Mouse (Mus musculus) lung, embryonic 14.5 days (tissue): ENCODE results near the gene Taldo1. TPM values are rescaled to one million over a fixed set of nuclear protein-coding genes. Genes with fewer than 3 reads are reported as not detected.

Experiments
- ATAC-seq: fragments of 200-750 bp; cut with Nextera tagmentation; 2 replicates; pipeline ENCODE4 v1.8.0; 2017; ENCODE audit warnings: mild to moderate bottlenecking, moderate TSS enrichment, moderate library complexity; ENCODE audit not compliant: insufficient read depth
- DNase-seq: peaks from one replicate; pipeline ENCODE4 v3.0.0-alpha.2; 2015
- H3K27ac ChIP-seq: fragments of 300-500 bp; sonication (generic); 2 replicates; pipeline ENCODE4 v1.5.1; 2014; ENCODE audit warnings: low read depth, mild to moderate bottlenecking, moderate library complexity
- H3K27me3 ChIP-seq: fragments of 300-500 bp; sonication (generic); 2 replicates; pipeline ENCODE4 v1.6.1; 2014; ENCODE audit warnings: low read length, control low read depth; ENCODE audit not compliant: insufficient read depth
- H3K36me3 ChIP-seq: fragments of 300-500 bp; sonication (generic); 2 replicates; pipeline ENCODE4 v1.6.1; 2014; ENCODE audit warnings: control low read depth; ENCODE audit not compliant: insufficient read depth
- H3K4me1 ChIP-seq: fragments of 300-500 bp; sonication (generic); 2 replicates; pipeline ENCODE4 v1.6.1; 2014; ENCODE audit warnings: antibody characterized with exemption, control low read depth; ENCODE audit not compliant: insufficient read depth
- H3K4me2 ChIP-seq: fragments of 300-500 bp; sonication (generic); 2 replicates; pipeline ENCODE4 v1.6.1; 2014; ENCODE audit warnings: mild to moderate bottlenecking
- H3K4me3 ChIP-seq: fragments of 300-500 bp; sonication (generic); 2 replicates; pipeline ENCODE4 v1.5.1; 2014; ENCODE audit warnings: low read depth, low read length
- H3K9ac ChIP-seq: fragments of 300-500 bp; sonication (generic); 2 replicates; pipeline ENCODE4 v1.6.1; 2014
- H3K9me3 ChIP-seq: fragments of 300-500 bp; sonication (generic); 2 replicates; pipeline ENCODE4 v1.6.1; 2016; ENCODE audit warnings: low read depth, low read length, control low read depth
- CTCF ChIP-seq: IDR thresholded peaks from 2 replicates; pipeline ENCODE4 v1.5.1; 2016; ENCODE audit warnings: antibody characterized with exemption, low read depth
- WGBS: fragments of 180-500 bp; shearing (Covaris S2); extraction: QIAGEN DNeasy Blood & Tissue Kit; methylation state at CpG from one replicate; pipeline ENCODE4 v1.1.7; 2014; 5-methylcytosine and 5-hydroxymethylcytosine counted together
- polyA plus RNA-seq: library from polyadenylated mRNA; unstranded; fragments of >200 nt; fragmentation: Nextera tagmentation; extraction: Ambion mirVana; gene quantifications from 2 replicates; pipeline ENCODE4 v1.2.1, GENCODE M21; 2014

Taldo1 gene
- polyA plus RNA-seq, 1 experiment from 2014 or later = 241 TPM

DNA sequence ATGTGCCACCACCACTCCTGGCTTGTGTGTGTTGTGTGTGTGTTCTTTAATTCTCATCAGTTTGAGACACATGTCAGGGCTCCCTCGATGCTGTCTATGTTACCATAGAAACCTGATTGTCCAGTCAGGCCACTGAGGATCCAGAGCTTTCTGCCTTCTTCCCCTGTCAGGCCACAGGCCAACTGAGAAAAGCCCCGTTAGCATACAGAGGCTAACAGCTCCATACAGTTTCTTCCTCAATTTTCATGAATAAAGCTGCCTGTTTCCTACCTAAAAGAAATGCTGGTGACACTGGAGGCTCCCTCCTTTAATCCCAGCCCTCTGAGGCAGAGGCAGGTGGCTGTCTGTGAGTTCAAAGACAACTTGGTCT, 44.5 kb downstream of the Taldo1 start:
- no peaks in the 10 kb centered on the region for H3K27me3 ChIP-seq
- 38% methylated on average over 2 of the region's 2 CpGs for WGBS
- TF ChIP-seq CTCF = no peak
- peaks cover 50% of the 10 kb centered on the region for H3K36me3 ChIP-seq
- no peaks in the 10 kb centered on the region for H3K9me3 ChIP-seq
- H3K9ac ChIP-seq = peak overlapping the region; percentile 76; the same call in 1 of the 2 replicates
- H3K4me2 ChIP-seq = peak overlapping the region; percentile 96
- ATAC-seq (no peak), DNase-seq (no peak)
- H3K4me3 ChIP-seq = peak overlapping the region; percentile 70
- H3K4me1 ChIP-seq = peaks cover 20% of the 10 kb centered on the region; the same call in 1 of the 2 replicates
- no peak overlapping the region for H3K27ac ChIP-seq

DNA sequence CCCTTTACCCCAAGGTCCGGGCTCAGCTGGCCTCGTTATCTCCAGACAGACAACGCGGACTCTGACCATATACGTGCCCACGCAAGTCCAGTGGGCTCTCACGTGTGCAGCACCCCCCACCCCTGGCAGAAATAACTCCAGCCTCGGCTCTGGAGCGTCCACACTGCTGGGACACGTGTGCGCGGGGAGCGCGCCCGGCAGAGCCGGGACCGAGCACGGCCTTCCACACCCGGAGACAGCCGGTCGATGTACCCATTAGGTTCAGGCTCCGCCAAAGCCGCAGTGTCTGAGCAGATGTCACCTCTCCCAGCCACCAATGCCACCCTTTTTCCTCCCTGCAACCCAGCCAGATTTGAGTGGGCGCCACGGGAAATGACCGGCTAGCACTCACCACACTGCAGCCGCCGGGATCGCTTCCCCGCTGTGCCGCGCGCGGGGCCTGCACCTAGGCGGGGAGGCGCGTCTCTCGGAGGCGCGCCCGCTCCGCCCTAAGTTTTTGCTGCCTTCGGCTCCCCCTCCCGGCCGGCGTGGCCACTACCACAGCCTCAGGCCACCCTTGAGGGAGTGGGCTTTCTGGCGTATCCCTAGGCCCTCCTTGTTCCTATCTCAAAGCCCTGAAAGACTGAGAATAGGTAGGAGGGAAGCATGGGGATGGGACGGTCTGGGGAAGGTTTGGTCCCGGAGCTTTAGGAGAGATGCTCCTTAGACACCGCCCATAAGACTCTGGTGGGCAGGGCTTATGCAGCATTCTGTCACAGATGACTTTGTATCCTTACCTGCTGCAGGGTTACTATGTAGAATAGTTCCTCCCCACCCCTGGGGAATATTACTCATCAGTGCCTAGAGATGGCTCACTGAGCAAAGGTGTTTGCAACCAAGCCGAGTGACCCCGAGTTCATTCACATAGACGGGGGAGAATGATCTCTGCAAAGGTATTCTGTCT, 45.5 kb downstream of the Taldo1 start, which contains the start of gene Slc25a22:
Slc25a22 (minus strand) TSS at position 715 of the 943 bp plus-strand sequence.
- H3K27ac ChIP-seq = no peak within 1 kb of the TSS
- TF ChIP-seq CTCF = peak; percentile 74
- H3K4me1 ChIP-seq = peaks cover 20% of the 10 kb centered on the region; the same call in 1 of the 2 replicates
- no peaks in the 10 kb centered on the region for H3K27me3 ChIP-seq
- WGBS = 6% methylated on average over 53 of the region's 53 CpGs
- peak; percentile 93 for DNase-seq
- H3K36me3 ChIP-seq = peaks cover 44% of the 10 kb centered on the region
- ATAC-seq = peak; percentile 85
- no peaks in the 10 kb centered on the region for H3K9me3 ChIP-seq
- peak within 1 kb of the TSS; percentile 70 for H3K4me3 ChIP-seq
- H3K9ac ChIP-seq = peak within 1 kb of the TSS; percentile 76
- H3K4me2 ChIP-seq = peak within 1 kb of the TSS; percentile 96

DNA sequence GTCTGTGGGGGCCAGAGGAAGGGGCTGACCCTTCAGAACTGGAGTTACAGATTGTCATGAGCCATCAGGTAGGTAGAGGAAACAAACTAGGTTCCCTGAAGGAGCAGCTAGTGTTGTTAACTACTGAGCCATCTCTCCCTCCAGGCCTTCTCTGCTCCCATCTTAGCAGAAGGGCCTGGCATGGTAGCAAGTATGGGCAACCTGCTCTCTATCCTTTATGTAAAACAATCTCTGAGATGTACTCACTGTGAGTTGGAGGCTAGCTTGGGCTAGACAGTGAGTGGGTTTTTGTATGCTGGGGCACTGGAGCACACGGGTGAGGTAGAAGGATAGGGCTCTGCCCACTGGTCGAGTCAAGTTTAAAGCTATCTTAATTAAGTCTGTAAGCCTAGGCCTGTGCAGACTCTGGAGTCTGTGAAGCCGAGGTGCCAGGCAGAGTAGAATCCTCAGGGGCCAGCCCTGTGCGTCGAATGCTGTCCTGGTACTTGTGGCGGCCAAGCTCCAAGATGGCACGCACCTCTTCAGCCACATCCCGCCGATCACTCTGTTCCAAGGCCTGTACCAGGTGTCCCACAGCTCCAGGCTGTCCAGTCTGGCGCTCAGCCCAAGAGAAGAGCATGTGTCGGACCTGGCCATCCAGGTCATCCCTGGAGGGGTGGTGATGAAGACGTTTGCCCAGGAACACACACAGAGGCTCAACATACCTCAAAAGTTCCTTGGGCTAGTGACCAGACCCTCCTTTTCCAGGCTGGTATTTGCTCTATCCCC, 46.4 kb downstream of the Taldo1 start:
- ATAC-seq = no peak
- peaks cover 29% of the 10 kb centered on the region for H3K4me1 ChIP-seq

DNA sequence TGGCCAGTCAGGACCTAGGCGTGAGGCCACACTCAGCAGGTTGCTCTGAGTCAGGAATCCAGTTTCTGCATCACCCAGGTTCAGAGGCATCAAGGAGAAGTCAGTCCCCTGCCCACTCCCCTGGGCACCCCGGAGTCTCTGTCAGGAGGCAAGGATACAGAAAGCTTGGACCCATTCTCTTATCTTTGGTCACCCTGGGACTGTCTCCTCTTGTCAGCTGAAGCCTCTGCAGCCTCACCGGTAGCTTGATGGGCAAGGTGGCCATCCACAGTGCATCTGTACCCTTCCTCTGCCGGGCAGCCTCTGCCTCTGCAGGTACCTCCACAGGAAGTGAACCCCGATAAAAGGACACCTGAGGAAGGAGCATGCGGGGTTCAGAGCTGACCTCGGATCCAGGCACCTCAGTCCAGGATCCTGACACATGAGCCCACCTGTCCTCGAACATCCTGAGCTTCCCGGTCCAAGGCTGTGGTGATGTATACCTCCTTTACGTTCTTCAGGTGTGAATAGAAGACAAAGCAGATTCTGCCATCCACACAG, 47.2 kb downstream of the Taldo1 start:
- H3K4me2 ChIP-seq = no peak overlapping the region
- H3K36me3 ChIP-seq = peaks cover 29% of the 10 kb centered on the region
- TF ChIP-seq CTCF = no peak
- no peaks in the 10 kb centered on the region for H3K27me3 ChIP-seq
- H3K27ac ChIP-seq = no peak overlapping the region
- DNase-seq (no peak), ATAC-seq (no peak)
- WGBS = 92% methylated on average over 10 of the region's 10 CpGs
- H3K9ac ChIP-seq = no peak overlapping the region
- no peaks in the 10 kb centered on the region for H3K9me3 ChIP-seq
- no peak overlapping the region for H3K4me3 ChIP-seq
- H3K4me1 ChIP-seq = peaks cover 29% of the 10 kb centered on the region

More for the DNA sequence above, 46.4 kb downstream of the Taldo1 start:
- no peak for TF ChIP-seq CTCF
- Histone ChIP-seq H3K36me3 (peaks cover 35% of the 10 kb centered on the region), H3K27ac (no peak overlapping the region), H3K4me2 (no peak overlapping the region), H3K9me3 (no peaks in the 10 kb centered on the region), H3K27me3 (no peaks in the 10 kb centered on the region), H3K4me3 (no peak overlapping the region), H3K9ac (no peak overlapping the region)
- WGBS = 89% methylated on average over 12 of the region's 12 CpGs
- DNase-seq = no peak

DNA sequence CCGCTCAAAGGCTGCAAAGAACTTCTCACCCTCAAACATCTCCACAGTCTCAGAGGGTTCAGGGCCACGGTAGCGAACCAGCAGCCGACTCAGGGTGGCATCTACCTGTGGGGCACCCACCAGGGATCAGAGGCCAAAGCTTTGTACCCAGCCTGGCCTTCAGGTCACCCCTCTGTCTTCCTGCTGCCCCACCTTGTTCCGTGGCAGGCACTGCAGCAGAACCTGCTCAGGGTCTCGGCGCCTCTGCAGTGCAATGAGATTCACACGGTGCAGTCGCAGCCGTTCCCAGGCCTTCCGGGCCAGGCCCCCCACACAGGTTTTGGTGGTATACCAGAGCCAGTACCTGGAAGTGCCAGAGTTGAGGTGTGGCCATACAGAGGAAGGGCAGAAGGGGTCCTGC, 47.8 kb downstream of the Taldo1 start:
- DNase-seq (no peak), ATAC-seq (no peak)
- Histone ChIP-seq H3K27me3 (no peaks in the 10 kb centered on the region), H3K9me3 (no peaks in the 10 kb centered on the region), H3K36me3 (peaks cover 29% of the 10 kb centered on the region), H3K4me2 (no peak overlapping the region), H3K9ac (no peak overlapping the region), H3K4me3 (no peak overlapping the region), H3K4me1 (peaks cover 23% of the 10 kb centered on the region), H3K27ac (no peak overlapping the region)
- 94% methylated on average over 11 of the region's 11 CpGs for WGBS
- no peak for TF ChIP-seq CTCF

DNA sequence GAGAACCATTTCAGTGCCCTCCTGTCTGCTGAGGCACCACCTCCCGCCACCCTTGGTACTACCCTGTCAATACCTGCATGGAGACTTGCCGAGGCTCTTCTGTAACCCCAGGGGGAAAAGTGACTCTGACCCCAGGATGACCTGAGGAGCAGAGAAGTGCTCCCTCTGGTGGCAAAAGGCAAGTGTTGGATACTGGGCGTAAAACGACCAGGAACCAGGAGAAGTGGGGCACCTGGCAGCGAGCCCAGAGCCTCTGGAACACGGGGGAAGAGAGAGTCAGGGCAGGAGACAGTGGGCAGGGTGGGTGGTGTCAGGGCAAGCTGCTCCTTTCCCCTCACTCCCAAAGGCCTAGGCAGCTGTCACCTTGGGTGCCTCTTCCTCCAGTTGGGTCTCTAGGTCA, 48.6 kb downstream of the Taldo1 start:
- WGBS = 22% methylated on average over 6 of the region's 6 CpGs
- peak; percentile 77 for DNase-seq
- no peaks in the 10 kb centered on the region for H3K9me3 ChIP-seq
- H3K36me3 ChIP-seq = peaks cover 29% of the 10 kb centered on the region
- no peak overlapping the region for H3K4me2 ChIP-seq
- H3K4me3 ChIP-seq = no peak overlapping the region
- no peaks in the 10 kb centered on the region for H3K27me3 ChIP-seq
- ATAC-seq = no peak
- no peak overlapping the region for H3K9ac ChIP-seq
- peaks cover 19% of the 10 kb centered on the region for H3K4me1 ChIP-seq
- TF ChIP-seq CTCF = peak; percentile 81
- no peak overlapping the region for H3K27ac ChIP-seq
